Mouse (Mus musculus) monocyte, adult 2 months (primary cell): Measurements from ENCODE around the gene Efcab11.

Experiments used
- DNase-seq, 2 experiments: peaks; one replicate each; pipeline ENCODE4 v3.0.0; 2022; ENCODE audit warnings: low spot score in 2 of 2, low read depth in 1 of 2

The Efcab11 gene

GRCm38 (mm10) chr12:99883000-99883712 is 1.1 kb downstream of the Efcab11 start:
- peak; percentile 70 to 71 for DNase-seq

- DNase-seq = peak in 1 of 2 experiments; percentile 3
Observed at GRCm38 (mm10) chr12:99874609-99875008, 9.6 kb downstream of the Efcab11 start.

- no peak for DNase-seq
Observed at GRCm38 (mm10) chr12:99873443-99873842, 10.8 kb downstream of the Efcab11 start.

GRCm38 (mm10) chr12:99868821-99869220 is 15.4 kb downstream of the Efcab11 start:
- DNase-seq = no peak

- DNase-seq = no peak
Observed at GRCm38 (mm10) chr12:99864613-99865012, 19.6 kb downstream of the Efcab11 start.

GRCm38 (mm10) chr12:99860981-99861380 is 23.3 kb downstream of the Efcab11 start:
- DNase-seq = no peak

GRCm38 (mm10) chr12:99859391-99860100 is 24.7 kb downstream of the Efcab11 start:
- DNase-seq = no peak

- no peak for DNase-seq
Observed at GRCm38 (mm10) chr12:99858664-99859063, 25.6 kb downstream of the Efcab11 start.

- DNase-seq = no peak
Observed at GRCm38 (mm10) chr12:99856011-99856410, 28.2 kb downstream of the Efcab11 start.

GRCm38 (mm10) chr12:99853323-99854258 is 30.6 kb downstream of the Efcab11 start:
- no peak for DNase-seq

- no peak for DNase-seq
Observed at GRCm38 (mm10) chr12:99849996-99850395, 34.2 kb downstream of the Efcab11 start.

GRCm38 (mm10) chr12:99844951-99845350 is 39.3 kb downstream of the Efcab11 start:
- DNase-seq = no peak

GRCm38 (mm10) chr12:99838703-99839102 is 45.5 kb downstream of the Efcab11 start:
- DNase-seq = no peak

GRCm38 (mm10) chr12:99838109-99838508 is 46.1 kb downstream of the Efcab11 start:
- DNase-seq = no peak

- DNase-seq = no peak
Observed at GRCm38 (mm10) chr12:99837528-99837927, 46.7 kb downstream of the Efcab11 start.

- peak; percentile 5 to 28 for DNase-seq
Observed at GRCm38 (mm10) chr12:99836404-99837131, 47.7 kb downstream of the Efcab11 start.

- DNase-seq = no peak
Observed at GRCm38 (mm10) chr12:99833476-99833875, 50.8 kb downstream of the Efcab11 start.

- DNase-seq = no peak
Observed at GRCm38 (mm10) chr12:99822591-99822990, 61.6 kb downstream of the Efcab11 start.

GRCm38 (mm10) chr12:99821309-99821934 is 62.8 kb downstream of the Efcab11 start:
- no peak for DNase-seq
